Comparison of ENCODE assay signal across 21 mouse cellular contexts in the genomic region with DNA sequence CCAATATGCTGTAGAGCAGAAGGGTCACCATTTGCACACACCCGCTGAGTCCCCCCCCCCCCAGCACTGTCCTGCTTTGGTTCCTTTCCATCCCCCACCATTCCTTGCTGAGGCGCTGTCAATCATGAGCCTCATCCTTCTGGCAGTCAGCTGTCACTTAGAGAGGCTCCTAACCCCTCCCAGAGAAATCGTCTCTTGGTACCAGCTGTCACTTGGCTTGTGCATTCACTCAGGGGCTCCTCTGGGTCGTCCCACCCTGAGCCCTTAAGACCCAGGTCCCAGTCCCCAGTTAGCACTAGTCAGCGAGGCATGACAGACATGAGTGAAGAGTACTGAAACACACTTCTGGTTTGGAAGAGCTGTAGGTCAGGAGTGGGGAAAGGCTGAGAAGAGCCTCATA. TPM values are rescaled to one million over a fixed set of nuclear protein-coding genes. Genes with fewer than 3 reads are reported as not detected.
"Had no signal": no experiment of that assay in that cellular context is flagged by ENCODE, and none has a peak within 500 bp of the region (broad histone marks: within the 10 kb centered on the region; RNA-seq: fewer than 3 reads in every experiment).

No protein-coding gene starts in this region.

- H3K4me1 ChIP-seq: midbrain, embryonic 13.5 days; neural tube, embryonic 15.5 days had no signal

- H3K9me3 ChIP-seq: intestine, embryonic 15.5 days; lung, embryonic 15.5 days; midbrain, embryonic 13.5 days; neural tube, embryonic 15.5 days; stomach, embryonic 15.5 days had no signal

- H3K4me2 ChIP-seq: intestine, embryonic 15.5 days; lung, embryonic 15.5 days; midbrain, embryonic 13.5 days; neural tube, embryonic 15.5 days had no signal

- H3K27me3 ChIP-seq: intestine, embryonic 15.5 days; stomach, embryonic 15.5 days had no signal

- H3K27ac ChIP-seq: intestine, embryonic 15.5 days; left cerebral cortex, adult 2 months; lung, embryonic 15.5 days; midbrain, embryonic 13.5 days; neural tube, embryonic 15.5 days; stomach, embryonic 15.5 days had no signal

- DNase-seq: kidney, adult 18-20 months; kidney, postnatal 10 days; kidney, postnatal 4 days; lung, postnatal 36 days; right cerebral cortex, postnatal 14 days had no signal

- H3K9ac ChIP-seq: intestine, embryonic 15.5 days; lung, embryonic 15.5 days; midbrain, embryonic 13.5 days; neural tube, embryonic 15.5 days; stomach, embryonic 15.5 days had no signal

- H3K4me3 ChIP-seq: intestine, embryonic 15.5 days; left cerebral cortex, adult 2 months; lung, embryonic 15.5 days; midbrain, embryonic 13.5 days; neural tube, embryonic 15.5 days; stomach, embryonic 15.5 days had no signal

- H3K36me3 ChIP-seq: intestine, embryonic 15.5 days; lung, embryonic 15.5 days; midbrain, embryonic 13.5 days; neural tube, embryonic 15.5 days; stomach, embryonic 15.5 days had no signal

- ATAC-seq: intestine, embryonic 15.5 days; midbrain, embryonic 13.5 days had no signal

RNA-seq across cellular contexts. Expression of a gene that starts 26.2 kb away (rescaled TPM):
- total RNA-seq: layer of hippocampus, adult 8-10 months; layer of hippocampus, postnatal 14 days; liver, adult 2 months; midbrain, postnatal 0 days had no signal
- polyA plus RNA-seq: intestine, embryonic 15.5 days; liver, embryonic 16.5 days; midbrain, embryonic 13.5 days; neural tube, embryonic 15.5 days had no signal

RNA-seq across cellular contexts. Expression of a gene that starts 42.1 kb away (rescaled TPM):
- total RNA-seq: liver, adult 2 months had no signal

RNA-seq across cellular contexts. Expression of a gene that starts 43.3 kb away (rescaled TPM):
- total RNA-seq: layer of hippocampus, adult 8-10 months; layer of hippocampus, postnatal 14 days; left cerebral cortex, adult 2 months; liver, adult 2 months; megakaryocyte progenitor cell, adult 5-6 weeks had no signal
- polyA plus RNA-seq: intestine, embryonic 15.5 days; kidney, embryonic 14.5 days; liver, adult 2 months; liver, embryonic 16.5 days; lung, embryonic 15.5 days; midbrain, embryonic 13.5 days; neural tube, embryonic 11.5 days; spleen, adult 2 months; stomach, embryonic 15.5 days; thymus, postnatal 0 days had no signal
